Mouse (Mus musculus) ES-CJ7 (cell line): ENCODE measurements at regions not wholly inside any gene's neighbourhood (a gene's known extent, or its start where the extent isn't known, plus 50 kb on each side); places are given as distances from the start of the nearest gene placed in this dataset.

Experiments
- DNase-seq: peaks from one replicate; pipeline ENCODE4 v3.0.0; 2011; ENCODE audit warnings: low read depth, low spot score

GRCm38 (mm10) chrX:163669886-163670285 is 91.2 kb downstream of the Rnf138rt1 start:
- peak; percentile 31 for DNase-seq
